Mouse (Mus musculus): Measurements from ENCODE around the gene Nfkbia. TPM values are rescaled to one million over a fixed set of nuclear protein-coding genes. Genes with fewer than 3 reads are reported as not detected.

The Nfkbia gene
- polyA plus RNA-seq (2012; ENCODE audit: low replicate concordance), result 123 and 159 TPM in 2 replicates

GRCm38 (mm10) chr12:55492184-55492898, at the start of gene Nfkbia:
Nfkbia (minus strand) TSS chr12:55492647.

Other genes with a start within 250 kb of the Nfkbia start
- 0.50 and 0.75 TPM in 2 replicates for gene 1110008L16Rik, start 193.1 kb downstream of the Nfkbia start, polyA plus RNA-seq (2012; ENCODE audit: low replicate concordance)
- gene Ppp2r3c, start 189.6 kb downstream of the Nfkbia start, polyA plus RNA-seq (2012; ENCODE audit: low replicate concordance), result 0.17 and 1.3 TPM in 2 replicates
- gene Psma6, start 108.4 kb downstream of the Nfkbia start, polyA plus RNA-seq (2012; ENCODE audit: low replicate concordance), result 9.2 and 15.2 TPM in 2 replicates
- gene Aldoart2, start 72.6 kb upstream of the Nfkbia start, polyA plus RNA-seq (2012; ENCODE audit: low replicate concordance), result not detected in 2 replicates
- not detected in 2 replicates for gene Insm2, start 106.8 kb upstream of the Nfkbia start, polyA plus RNA-seq (2012; ENCODE audit: low replicate concordance)